Mouse (Mus musculus) spleen, postnatal 4 days (tissue): Measurements from ENCODE around the gene Atf6.

Experiments used
- DNase-seq, 2 experiments: peaks; one replicate each; pipeline ENCODE4 v3.0.0; 2022; ENCODE audit warnings: low spot score in 2 of 2

The Atf6 gene

GRCm38 (mm10) chr1:170771437-170772003, 96.1 kb downstream of the Atf6 start:
- DNase-seq = no peak

DNA sequence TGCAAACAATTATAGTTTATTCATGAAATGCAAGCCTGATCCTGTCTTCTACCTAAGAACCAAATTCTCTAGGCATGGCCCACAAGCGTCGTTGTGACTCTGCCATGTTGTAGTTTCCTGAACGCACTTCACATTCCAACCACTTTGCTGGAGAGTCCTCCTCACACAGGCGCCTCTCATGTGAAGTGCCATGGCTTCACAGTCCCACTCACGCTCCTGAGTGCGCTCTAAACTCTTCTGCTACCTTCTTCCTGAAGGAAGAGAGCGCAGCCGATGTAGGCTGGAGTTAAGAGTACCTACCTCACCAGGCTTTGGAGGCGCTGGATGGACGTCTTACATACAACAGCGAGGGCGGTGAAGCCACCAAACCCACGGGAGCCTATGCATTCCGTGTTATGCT, 96.9 kb downstream of the Atf6 start:
- no peak for DNase-seq

DNA sequence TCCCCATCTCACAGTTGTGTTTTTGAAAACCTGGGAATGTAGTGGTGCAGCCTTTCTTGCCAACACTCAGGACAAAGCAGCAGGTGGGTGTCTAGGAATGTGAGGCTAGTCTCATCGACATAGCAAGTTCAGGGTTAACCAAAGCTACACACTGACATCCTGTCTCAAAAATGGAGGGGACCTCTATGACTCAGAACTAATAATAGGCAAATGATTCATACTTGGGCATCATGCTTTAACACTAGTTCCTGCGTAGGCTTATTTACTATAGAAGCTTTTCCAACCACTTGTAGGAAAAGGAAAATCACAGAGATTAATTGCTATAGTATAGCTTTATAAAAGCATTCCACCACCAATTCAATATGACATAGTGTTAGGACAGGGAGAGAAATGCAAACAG, 100.6 kb downstream of the Atf6 start:
- no peak for DNase-seq

- no peak for DNase-seq
These were observed 102.8 kb downstream of the Atf6 start for GRCm38 (mm10) chr1:170764798-170765197.

DNA sequence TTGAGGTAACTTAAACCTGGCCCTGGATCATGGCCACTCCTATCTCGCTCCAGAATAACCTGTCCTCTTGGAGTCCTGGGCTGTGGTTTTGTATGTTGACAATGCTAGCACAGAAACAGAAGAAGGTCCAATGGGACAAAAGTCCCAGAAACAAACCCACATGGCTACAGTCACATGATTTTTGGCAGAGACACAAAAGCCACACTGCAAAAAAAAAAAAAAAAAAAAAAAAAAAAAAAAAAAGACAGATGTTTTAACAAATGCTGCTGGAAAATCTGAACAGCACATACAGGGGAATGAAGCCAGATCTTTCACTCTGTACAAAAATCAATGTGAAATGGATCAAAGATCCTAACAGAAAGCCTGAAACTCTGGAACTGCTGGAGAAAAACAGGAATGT, 105.9 kb downstream of the Atf6 start:
- DNase-seq = no peak

GRCm38 (mm10) chr1:170753597-170753996, 114.0 kb downstream of the Atf6 start:
- no peak for DNase-seq

GRCm38 (mm10) chr1:170751797-170752196, 115.8 kb downstream of the Atf6 start:
- no peak for DNase-seq

- no peak for DNase-seq
These were observed 121.0 kb downstream of the Atf6 start for GRCm38 (mm10) chr1:170746523-170746922.

- no peak for DNase-seq
These were observed 125.9 kb downstream of the Atf6 start for GRCm38 (mm10) chr1:170741497-170742246.

GRCm38 (mm10) chr1:170734866-170735265, 132.7 kb downstream of the Atf6 start:
- no peak for DNase-seq

DNA sequence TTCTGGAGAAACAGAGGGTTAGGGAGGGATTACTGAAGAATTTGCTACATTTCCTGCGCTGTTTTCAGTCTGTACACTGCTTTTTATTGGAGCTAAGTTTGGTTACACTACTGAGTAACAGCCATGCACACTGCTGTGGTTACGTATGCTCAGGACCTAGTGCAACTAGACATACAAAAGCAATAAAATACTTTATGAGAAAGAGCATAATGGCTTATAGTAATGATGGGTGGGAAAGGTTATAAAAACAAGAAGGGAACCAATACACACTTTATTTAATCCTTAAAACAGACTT, 135.0 kb downstream of the Atf6 start:
- no peak for DNase-seq

GRCm38 (mm10) chr1:170731865-170732595, 135.5 kb downstream of the Atf6 start:
- no peak for DNase-seq

DNA sequence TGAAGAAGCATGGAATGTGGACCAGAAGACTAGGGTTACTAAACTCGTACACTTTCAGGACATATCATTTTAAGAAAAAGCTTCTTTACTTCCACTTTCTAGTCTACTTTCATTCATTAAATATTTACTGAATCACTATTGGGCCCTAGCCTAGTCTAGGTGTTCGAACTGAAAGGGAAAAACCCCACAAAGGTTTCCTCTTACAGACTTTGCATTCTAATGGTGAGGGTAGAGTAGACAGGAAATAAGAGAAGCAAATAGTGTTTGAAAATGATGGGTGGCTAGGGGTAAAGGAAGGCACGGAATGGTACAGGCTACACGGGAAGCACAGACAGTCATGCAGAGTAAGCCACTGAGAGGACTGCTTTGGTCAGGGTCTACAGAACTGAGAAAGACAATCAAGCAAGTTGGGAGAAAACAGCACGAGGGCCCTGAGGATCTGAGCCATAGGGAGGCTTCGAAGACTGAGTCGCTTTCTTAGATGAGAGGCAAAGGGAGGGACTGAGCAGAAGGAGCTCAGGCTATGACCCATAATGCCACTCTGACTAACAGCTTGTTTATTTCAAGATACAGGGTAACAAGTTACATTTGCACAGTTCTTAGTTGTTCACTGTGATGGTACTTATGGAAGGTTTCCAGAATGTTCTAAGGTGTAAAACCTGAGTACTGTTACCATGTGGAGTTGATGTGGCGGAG, 138.2 kb downstream of the Atf6 start:
- DNase-seq = no peak

- DNase-seq = no peak
These were observed 139.0 kb downstream of the Atf6 start for GRCm38 (mm10) chr1:170728524-170728923.

DNA sequence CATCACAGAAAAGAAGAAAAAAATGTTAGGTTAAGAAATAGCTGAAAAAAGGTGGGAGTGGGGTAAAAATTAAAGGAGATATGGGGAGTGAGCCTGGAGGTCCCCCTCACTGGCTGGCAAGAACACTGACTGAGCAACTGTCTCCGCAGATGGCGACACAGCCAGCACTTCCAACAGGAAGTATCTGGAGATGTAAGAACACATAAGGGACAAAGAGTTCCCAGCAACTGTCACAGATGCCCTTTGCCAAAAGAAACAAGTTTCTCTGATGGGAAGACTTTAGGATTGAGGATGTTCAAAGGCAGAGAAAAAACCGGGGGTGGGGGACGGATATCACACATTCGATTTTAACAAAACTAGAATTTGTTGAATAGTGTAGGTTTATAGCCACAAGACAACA, 146.0 kb downstream of the Atf6 start:
- no peak for DNase-seq

GRCm38 (mm10) chr1:170718133-170718810, 149.3 kb downstream of the Atf6 start:
- no peak for DNase-seq

- DNase-seq = no peak
These were observed 150.2 kb downstream of the Atf6 start for GRCm38 (mm10) chr1:170717241-170717828.

GRCm38 (mm10) chr1:170711731-170712130, 155.8 kb downstream of the Atf6 start:
- no peak for DNase-seq

DNA sequence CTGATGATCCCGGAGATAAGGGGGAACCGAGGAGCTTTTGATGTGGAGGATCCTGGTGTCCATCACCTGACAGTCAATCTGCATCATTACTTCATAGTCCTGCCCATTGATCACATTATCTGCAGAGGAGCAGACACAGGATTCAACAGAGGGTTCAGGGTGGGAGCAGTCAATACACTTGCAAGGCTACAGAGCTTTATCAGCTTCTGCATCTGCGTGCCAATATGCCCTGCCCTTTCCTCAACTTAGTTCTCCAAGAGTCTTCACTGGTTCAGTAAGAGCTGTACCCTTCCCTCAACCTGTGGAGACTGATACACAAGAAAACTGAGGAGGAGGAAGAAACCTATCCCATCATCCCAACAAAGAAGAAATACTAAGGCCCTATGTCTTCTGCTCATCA, 157.6 kb downstream of the Atf6 start:
- DNase-seq = no peak

GRCm38 (mm10) chr1:170709481-170709880, 158.1 kb downstream of the Atf6 start:
- peak; percentile 74 to 82 for DNase-seq

DNA sequence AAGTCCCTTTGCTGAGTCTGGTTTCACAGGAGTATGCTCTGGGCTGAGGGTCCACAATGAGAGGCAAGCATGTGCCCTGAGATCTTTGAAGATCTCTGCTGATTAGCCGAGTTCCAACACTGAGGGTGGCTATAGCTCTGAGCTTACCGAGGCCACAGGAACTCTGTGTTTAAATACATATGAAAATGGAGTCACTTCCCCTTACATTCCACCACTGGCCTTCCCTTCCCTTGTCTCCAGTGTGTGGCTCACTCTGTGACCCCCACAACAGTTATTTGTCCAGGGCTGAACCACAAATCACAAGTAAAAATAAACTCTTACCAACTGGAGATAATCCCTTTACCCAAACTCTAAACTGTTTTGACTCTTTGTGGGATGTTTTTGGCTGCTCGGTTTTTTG, 158.5 kb downstream of the Atf6 start:
- DNase-seq = no peak

- no peak for DNase-seq
These were observed 161.5 kb downstream of the Atf6 start for GRCm38 (mm10) chr1:170706046-170706445.
